Mouse (Mus musculus): ENCODE data around the gene Hspb1.

- TF ChIP-seq CTCF (IDR thresholded peaks at IDR 0.05; ENCODE audit: low read depth, low read length) = no peak
- no peak for TF ChIP-seq TAL1 (conservative IDR thresholded peaks at IDR 0.05; ENCODE audit: low read depth, low read length)
- no peak for TF ChIP-seq GATA1 (IDR thresholded peaks at IDR 0.05; ENCODE audit: borderline replicate concordance, low read length)
- TF ChIP-seq POLR2AphosphoS5 (IDR thresholded peaks at IDR 0.05; ENCODE audit: insufficient replicate concordance, low read depth, low read length) = no peak
- no peak for TF ChIP-seq GATA2 (IDR thresholded peaks at IDR 0.05; ENCODE audit: borderline replicate concordance, low read depth, low read length)
Observed at GRCm38 (mm10) chr5:135904259-135904658, 16.5 kb downstream of the Hspb1 start.

Data from G1E (cell line).